Mouse (Mus musculus) limb, embryonic 10.5 days (tissue): ENCODE data around the gene Gal3st3. TPM values are rescaled to one million over a fixed set of nuclear protein-coding genes. Genes with fewer than 3 reads are reported as not detected.
"Not testable (repeated sequence)": the region's sequence is repeated elsewhere in the genome, so short reads cannot be mapped to it uniquely, and the experiment has no call there.

ENCODE experiments used
- DNase-seq: peaks from one replicate; pipeline ENCODE4 v3.0.0-alpha.2; 2017; ENCODE audit warnings: low spot score
- H3K27ac ChIP-seq: fragments of 300-500 bp; sonication (generic); 2 replicates; pipeline ENCODE4 v1.5.1; 2016; ENCODE audit warnings: mild to moderate bottlenecking
- H3K27me3 ChIP-seq: fragments of 300-500 bp; sonication (generic); 2 replicates; pipeline ENCODE4 v1.6.1; 2016; ENCODE audit warnings: low read depth, mild to moderate bottlenecking; ENCODE audit not compliant: poor library complexity, severe bottlenecking
- H3K36me3 ChIP-seq: fragments of 300-500 bp; sonication (generic); 2 replicates; pipeline ENCODE4 v1.6.1; 2016; ENCODE audit warnings: mild to moderate bottlenecking, moderate library complexity
- H3K4me1 ChIP-seq: fragments of 300-500 bp; sonication (generic); 2 replicates; pipeline ENCODE4 v1.6.1; 2016
- H3K4me3 ChIP-seq: fragments of 300-500 bp; sonication (generic); 2 replicates; pipeline ENCODE4 v1.5.1; 2016; ENCODE audit warnings: mild to moderate bottlenecking, moderate library complexity
- H3K9me3 ChIP-seq: fragments of 300-500 bp; sonication (generic); replicated peaks from 2 replicates; pipeline ENCODE4 v1.6.1; 2016; ENCODE audit warnings: mild to moderate bottlenecking
- whole genome bisulfite sequencing: fragments of 180-500 bp; shearing (Covaris S2); methylation state at CpG from one replicate; pipeline ENCODE4 v1.1.7; 2016; 5-methylcytosine and 5-hydroxymethylcytosine counted together
- polyA plus RNA-seq: library from polyadenylated mRNA; unstranded; fragments of >200 nt; fragmentation: Nextera tagmentation; extraction: Ambion mirVana; gene quantifications from 2 replicates; pipeline ENCODE4 v1.2.1, GENCODE M21; 2016

The Gal3st3 gene
- polyA plus RNA-seq, 1 experiment from 2014 or later: 8.4 TPM

DNA sequence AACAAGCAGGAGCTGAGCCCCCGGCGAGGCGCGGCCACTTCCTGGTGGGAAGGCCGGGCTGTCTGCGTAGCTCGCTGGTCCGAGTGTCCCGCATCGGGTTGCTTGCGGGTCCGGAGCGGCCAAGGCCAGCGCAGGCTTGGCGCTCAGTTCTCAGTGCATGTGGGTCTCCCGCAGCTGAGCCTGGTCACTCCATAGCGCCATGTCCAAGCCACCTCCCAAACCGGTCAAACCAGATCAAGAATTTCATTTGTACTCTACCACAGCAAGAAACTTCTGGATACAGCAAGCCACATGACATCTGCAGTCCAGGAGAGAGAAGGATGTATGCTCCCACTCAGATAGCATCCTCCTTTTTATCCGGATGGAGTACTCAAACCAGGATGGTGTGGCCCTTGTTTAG is 29.8 kb downstream of the Gal3st3 start:
- no peak for DNase-seq
- 75% methylated on average over 19 of the region's 19 CpGs for WGBS
- no peaks in the 10 kb centered on the region for H3K9me3 ChIP-seq
- H3K36me3 ChIP-seq: no peaks in the 10 kb centered on the region
- H3K4me1 ChIP-seq: no peaks in the 10 kb centered on the region
- no peak overlapping the region for H3K4me3 ChIP-seq
- no peaks in the 10 kb centered on the region for H3K27me3 ChIP-seq
- H3K27ac ChIP-seq: no peak overlapping the region

DNA sequence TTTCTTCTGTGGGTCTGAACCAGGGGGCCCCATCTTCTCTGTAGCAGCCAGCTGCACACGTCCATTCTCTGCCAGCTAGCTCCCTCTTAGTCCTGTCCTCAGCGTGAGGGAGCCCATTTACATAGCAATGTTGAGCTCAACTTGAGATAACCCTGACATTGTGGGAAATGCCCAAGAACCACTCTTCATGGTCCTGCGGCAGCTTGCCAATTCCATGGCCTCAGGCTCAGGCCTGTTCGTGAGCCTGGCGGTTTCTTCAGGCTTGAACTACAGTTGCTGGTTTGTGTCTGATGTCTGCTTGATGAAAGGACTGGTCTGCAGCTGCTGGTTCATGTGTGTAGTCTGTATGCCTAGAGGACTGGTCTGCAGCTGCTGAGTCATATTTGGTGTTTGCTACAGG is 36.6 kb downstream of the Gal3st3 start:
- no peaks in the 10 kb centered on the region for H3K9me3 ChIP-seq
- no peaks in the 10 kb centered on the region for H3K36me3 ChIP-seq
- no peak overlapping the region for H3K4me3 ChIP-seq
- H3K27ac ChIP-seq: no peak overlapping the region
- WGBS: 81% methylated on average over 5 of the region's 5 CpGs
- H3K4me1 ChIP-seq: no peaks in the 10 kb centered on the region
- H3K27me3 ChIP-seq: no peaks in the 10 kb centered on the region
- DNase-seq: no peak

DNA sequence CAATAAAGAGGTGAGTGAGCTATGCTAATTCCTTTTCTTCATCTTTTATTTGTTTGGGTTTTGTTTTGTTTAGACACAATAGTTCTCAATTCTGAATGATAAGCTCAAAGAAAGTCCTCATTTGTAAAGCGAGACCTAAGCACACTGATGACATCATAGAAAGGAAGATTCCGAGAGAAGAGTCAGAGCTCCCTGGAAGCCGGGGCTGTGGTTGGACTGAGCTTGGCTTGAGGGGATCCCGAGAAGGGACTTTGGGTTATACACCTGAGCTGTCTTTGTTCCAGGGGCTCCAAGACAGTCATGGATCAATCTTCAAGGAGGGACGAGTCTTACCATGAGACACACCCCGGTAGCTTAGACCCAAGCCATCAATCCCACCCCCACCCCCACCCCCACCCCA is 37.3 kb downstream of the Gal3st3 start, which contains the start of gene Catsper1:
TSS of gene Catsper1 (plus strand) at position 301 of the 400 bp plus-strand sequence.
- Histone ChIP-seq H3K27ac (no peak within 1 kb of the TSS), H3K36me3 (no peaks in the 10 kb centered on the region), H3K4me1 (no peaks in the 10 kb centered on the region), H3K9me3 (no peaks in the 10 kb centered on the region), H3K27me3 (no peaks in the 10 kb centered on the region), H3K4me3 (no peak within 1 kb of the TSS)
- DNase-seq: no peak
- 95% methylated on average over 6 of the region's 6 CpGs for WGBS

DNA sequence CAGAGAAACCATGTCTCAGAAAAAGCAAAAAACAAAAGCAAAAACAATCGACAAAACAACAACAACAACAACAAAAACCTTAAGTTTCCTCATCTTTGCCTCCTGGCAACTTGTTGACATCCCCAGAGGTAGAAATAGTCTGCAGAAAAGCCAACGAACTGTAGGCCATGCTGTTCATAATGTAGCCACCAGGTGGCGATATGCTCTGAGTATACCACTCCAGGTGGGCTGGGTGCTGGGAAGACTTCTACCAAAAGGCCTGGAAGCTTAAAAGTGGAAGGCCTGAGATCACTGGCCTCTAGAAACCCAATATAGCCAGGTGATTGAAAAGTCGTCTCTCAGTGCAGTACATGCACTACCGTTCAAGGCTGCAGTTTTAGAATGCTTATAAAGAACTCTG is 39.8 kb downstream of the Gal3st3 start:
- H3K4me1 ChIP-seq: no peaks in the 10 kb centered on the region
- DNase-seq: peak; percentile 76
- no peaks in the 10 kb centered on the region for H3K27me3 ChIP-seq
- H3K9me3 ChIP-seq: no peaks in the 10 kb centered on the region
- 15% methylated on average over 5 of the region's 5 CpGs for WGBS
- no peaks in the 10 kb centered on the region for H3K36me3 ChIP-seq
- H3K4me3 ChIP-seq: no peak overlapping the region
- no peak overlapping the region for H3K27ac ChIP-seq

DNA sequence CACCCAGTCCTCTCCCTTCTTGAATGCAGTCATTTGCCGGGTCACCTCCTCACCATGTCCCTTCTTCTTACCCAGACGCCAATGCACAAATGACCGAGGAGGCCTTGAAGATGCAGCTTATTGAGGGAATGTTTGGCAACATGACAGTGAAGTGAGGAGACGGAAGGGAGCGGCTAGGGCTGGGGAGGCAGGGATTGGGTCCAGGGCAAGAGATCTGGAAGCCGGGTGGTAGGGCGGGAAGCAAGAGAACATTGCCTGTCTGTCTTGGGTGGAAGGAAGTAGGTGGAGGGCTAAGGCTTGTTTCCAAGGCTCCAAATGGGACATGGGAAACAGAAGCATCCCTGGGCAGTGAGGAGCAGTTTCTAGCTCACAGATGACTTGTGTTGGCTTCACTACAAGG is 43.2 kb downstream of the Gal3st3 start:
- Histone ChIP-seq H3K4me1 (no peaks in the 10 kb centered on the region), H3K9me3 (no peaks in the 10 kb centered on the region), H3K36me3 (no peaks in the 10 kb centered on the region), H3K4me3 (no peak overlapping the region), H3K27ac (no peak overlapping the region), H3K27me3 (no peaks in the 10 kb centered on the region)
- WGBS: 90% methylated on average over 7 of the region's 7 CpGs
- DNase-seq: no peak

DNA sequence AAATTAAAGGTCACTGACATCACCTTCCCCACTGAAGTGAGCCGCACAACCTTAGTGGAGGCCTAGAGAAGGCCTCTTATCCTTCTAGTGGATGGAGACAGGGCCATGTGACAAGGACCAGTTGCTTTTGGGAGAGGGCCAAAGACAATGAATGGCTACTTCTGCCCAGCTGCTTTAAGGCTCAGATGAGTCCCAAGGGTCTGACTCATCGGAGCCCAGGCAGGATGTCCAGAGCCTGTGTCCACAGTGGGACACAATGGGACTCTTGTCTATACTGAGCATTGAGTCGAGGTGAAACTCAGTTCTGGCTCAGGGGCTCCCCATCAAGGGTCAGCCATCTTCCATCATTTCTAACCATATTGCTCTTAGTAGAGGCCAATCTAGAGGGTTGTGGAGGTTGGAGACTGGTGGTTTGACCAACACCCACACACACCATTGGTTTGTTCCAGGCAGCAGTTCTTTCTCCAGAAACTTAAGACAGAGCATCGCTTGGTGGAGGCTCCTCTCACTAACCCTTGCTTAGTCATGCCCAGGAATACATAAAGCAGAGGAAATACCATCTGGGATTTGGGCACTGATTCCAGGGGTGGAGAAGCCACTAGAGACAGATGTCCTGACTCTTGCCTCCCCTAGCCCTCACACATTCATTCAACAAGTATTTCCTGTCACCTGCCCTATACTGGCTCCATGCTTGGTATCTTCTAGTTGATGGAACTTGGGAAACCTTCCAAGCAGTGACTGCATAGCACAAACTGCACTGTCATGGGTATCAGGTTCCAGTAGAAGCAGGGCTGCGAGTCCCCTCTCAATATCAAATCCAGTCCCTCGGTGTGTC is 47.4 kb downstream of the Gal3st3 start:
- 86% methylated on average over 6 of the region's 6 CpGs for WGBS
- H3K36me3 ChIP-seq: no peaks in the 10 kb centered on the region
- H3K9me3 ChIP-seq: no peaks in the 10 kb centered on the region
- H3K27ac ChIP-seq: no peak overlapping the region
- H3K27me3 ChIP-seq: peaks cover 27% of the 10 kb centered on the region
- H3K4me1 ChIP-seq: peaks cover 9% of the 10 kb centered on the region
- DNase-seq: no peak
- H3K4me3 ChIP-seq: no peak overlapping the region

DNA sequence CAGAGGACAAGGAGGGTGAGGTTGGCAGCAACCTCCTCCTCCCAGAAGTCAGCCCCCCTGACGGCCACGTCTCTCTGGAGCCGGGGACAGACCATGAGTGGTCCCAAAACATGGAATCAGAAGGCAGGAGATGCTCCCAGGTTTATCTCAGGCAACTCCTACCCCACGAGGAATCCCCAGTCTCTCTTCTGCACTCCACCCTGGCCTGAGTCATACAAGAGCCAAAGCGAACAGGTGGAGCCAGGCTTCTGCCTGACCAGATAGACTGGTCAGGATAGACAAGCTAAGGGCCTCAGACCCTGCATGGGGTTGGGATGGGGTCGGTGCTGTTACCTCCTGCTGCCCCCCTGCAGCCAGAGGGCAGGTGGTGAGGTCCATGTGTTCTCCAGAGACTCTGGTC is 49.9 kb downstream of the Gal3st3 start:
- Histone ChIP-seq H3K4me1 (peaks cover 9% of the 10 kb centered on the region), H3K4me3 (no peak overlapping the region), H3K9me3 (no peaks in the 10 kb centered on the region), H3K27ac (no peak overlapping the region), H3K36me3 (no peaks in the 10 kb centered on the region), H3K27me3 (peaks cover 30% of the 10 kb centered on the region)
- WGBS: 84% methylated on average over 6 of the region's 6 CpGs
- DNase-seq: no peak

DNA sequence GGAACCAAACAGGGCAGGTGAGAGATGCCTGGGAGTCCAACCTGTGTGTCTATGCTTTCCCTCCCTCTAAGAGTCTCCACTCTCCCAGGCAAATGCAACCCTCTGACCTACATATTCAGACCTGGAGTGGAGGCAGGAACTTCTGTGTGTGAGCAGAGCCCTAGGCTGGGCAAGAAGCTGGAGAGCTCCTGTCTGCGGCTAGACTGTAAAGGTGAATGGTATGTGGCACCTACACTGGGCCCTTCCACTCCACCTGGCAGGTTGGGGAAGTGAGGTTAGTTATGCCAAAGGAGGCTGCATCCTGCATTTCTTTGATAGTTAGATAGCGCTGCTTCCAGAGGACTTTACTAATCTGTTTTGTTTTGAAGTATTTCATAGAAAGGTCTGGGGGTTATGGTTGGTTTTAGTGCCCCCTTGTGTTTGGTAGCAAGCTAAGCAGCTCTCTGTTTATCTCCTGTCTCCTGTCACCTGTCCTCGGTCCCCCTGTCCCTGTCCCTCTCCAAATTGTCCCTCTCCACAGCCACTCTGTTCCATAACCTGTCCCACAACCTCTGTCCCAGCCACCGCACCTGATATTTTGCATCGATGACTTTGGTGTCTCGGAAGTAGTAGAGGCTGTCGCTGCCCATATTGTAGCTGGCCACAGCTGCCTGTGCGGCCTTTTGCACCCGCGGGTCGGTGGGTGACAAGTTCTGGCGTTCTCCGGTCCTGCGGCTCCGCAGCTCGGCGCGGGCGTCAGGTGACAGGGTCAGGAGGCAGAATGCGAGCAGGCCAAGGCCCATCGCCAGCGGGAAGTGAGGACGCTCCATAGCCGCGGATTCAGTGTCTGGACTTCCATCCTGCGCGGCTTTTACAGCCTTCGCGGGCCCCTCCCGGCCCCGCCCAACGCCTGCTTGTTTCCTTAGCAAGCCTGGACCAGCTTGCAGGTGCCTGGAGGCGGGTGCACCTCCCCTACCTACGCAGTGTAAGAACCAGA is 50.7 kb downstream of the Gal3st3 start:
- Histone ChIP-seq H3K27ac (peak overlapping the region; percentile 38; the same call in 1 of the 2 replicates), H3K27me3 (peaks cover 30% of the 10 kb centered on the region), H3K4me3 (peak overlapping the region; percentile 50), H3K9me3 (no peaks in the 10 kb centered on the region), H3K4me1 (peaks cover 9% of the 10 kb centered on the region), H3K36me3 (no peaks in the 10 kb centered on the region)
- DNase-seq: peak; percentile 50
- WGBS: 6% methylated on average over 34 of the region's 34 CpGs

DNA sequence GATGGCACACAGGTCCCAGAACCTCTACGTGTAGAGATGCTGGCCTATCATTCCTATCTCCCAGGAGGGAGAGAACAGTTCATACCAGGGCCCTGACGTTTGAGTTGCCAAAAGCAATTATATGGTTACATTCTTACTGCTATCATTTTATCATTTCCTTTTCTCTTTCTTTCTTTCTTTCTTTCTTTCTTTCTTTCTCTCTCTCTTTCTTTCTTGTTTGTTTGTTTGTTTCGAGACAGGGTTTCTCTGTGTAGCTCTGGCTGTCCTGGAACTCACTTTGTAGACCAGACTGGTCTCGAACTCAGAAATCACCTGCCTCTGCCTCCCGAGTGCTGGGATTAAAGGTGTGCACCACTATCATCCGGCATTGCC is 51.4 kb downstream of the Gal3st3 start, which contains the start of gene Cst6:
TSS of gene Cst6 (minus strand) at position 73 of the 372 bp plus-strand sequence.
- WGBS: 65% methylated on average over 6 of the region's 6 CpGs
- not testable (repeated sequence) for H3K9me3 ChIP-seq, DNase-seq

DNA sequence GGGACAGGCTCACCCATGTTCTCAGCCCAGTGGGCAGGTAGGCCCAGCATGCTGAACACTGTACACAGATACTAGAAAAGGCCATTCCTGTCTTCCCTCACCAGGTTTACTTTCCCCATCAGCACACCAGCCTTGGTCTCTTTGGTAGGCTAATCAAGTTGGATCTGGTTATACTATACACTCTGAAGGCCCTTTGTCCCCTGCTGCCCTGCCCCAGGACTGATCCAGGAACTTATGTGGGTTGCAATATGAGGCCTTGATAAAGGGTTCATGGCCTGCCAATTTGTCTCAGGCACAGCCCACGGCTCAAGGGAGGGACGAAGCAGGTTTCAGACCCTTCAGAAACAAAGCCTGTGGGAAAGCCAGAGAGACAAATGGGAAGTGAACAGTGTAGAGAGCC is 55.5 kb downstream of the Gal3st3 start:
- Histone ChIP-seq H3K4me1 (peaks cover 8% of the 10 kb centered on the region), H3K4me3 (no peak overlapping the region), H3K36me3 (no peaks in the 10 kb centered on the region), H3K27me3 (peaks cover 21% of the 10 kb centered on the region), H3K9me3 (no peaks in the 10 kb centered on the region), H3K27ac (no peak overlapping the region)
- no peak for DNase-seq
- WGBS: 94% methylated on average over 2 of the region's 2 CpGs

More for the DNA sequence above, 51.4 kb downstream of the Gal3st3 start, which contains the start of gene Cst6:
- H3K4me1 ChIP-seq, H3K36me3 ChIP-seq: not testable (repeated sequence)
- Histone ChIP-seq H3K27ac (peak within 1 kb of the TSS; percentile 38; the same call in 1 of the 2 replicates), H3K4me3 (peak within 1 kb of the TSS; percentile 50), H3K27me3 (peaks cover 30% of the 10 kb centered on the region)

DNA sequence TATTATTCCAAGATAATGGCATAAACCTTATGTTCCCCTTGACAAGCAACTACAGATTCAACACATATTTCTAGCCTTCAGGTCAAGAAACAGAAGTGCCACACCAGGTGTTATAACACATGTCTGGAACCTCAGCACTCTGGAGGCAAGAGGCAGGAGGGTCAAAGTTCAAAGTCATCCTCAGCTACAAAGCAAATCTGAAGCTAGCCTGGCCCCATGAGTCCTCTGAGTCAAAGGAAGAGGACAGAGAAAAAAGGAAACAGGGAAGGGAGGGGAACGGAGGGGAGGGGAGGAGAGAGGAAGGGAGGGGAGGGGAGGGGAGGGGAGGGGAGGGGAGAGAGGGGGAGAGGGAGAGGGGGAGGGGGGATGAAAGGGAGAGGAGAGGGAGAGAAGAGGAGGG is 57.9 kb downstream of the Gal3st3 start:
- no peak for DNase-seq
- no CpG with 5 or more reads among the region's 1 CpGs for WGBS
- Histone ChIP-seq H3K27me3 (no peaks in the 10 kb centered on the region), H3K36me3 (no peaks in the 10 kb centered on the region), H3K27ac (no peak overlapping the region), H3K4me3 (no peak overlapping the region), H3K4me1 (no peaks in the 10 kb centered on the region), H3K9me3 (no peaks in the 10 kb centered on the region)
